Mouse (Mus musculus): ENCODE data around the gene Kdm4a.
A peak's percentile ranks its signal among the peaks of the same experiment; 100 is the strongest.

Kdm4a gene

DNA sequence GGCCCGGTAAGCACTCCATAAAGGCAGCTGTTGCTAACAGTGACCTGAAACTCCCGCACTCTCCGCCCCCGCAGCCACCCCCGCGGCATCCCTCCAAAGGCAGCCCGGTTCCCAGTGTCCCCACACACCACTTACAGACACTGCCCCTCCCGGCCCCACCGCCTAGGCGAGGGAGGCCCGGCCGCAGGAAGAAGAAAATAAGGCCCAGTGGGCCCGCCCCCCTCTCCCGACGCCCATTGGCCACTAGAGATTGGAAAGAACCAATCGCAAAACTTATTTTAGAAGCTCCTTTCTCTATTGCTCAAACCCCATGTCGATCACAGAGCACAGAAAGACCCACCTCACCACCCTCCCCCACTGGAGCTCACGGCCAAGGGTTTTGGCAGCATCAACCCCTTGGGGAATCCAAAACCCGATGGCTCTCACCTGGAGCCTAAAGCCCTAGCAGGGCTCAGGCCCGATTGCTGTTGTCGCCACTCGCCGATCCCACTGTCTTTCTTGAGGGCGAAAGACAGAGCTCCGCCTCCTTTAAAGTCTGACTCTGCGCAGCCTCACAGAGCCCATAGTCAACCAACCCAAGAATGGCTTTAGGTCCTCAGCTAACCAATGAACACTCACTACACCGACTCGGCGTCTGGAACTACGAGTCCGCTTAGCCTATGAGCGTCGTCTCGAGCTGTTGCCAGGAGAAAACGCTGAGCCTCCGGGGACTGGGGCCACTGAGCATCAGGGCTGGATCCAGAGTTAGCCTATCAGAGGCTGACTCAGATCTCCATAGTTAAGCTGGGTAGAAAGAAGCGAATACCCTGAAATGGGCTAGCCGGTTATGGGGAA, at the start of gene Kdm4a:
Gene Kdm4a, minus strand, starts transcription at position 577 of the 834 bp plus-strand sequence.
- DNase-seq (ENCODE audit: low spot score in 2 of 2) = peak; percentile 92 to 97

DNA sequence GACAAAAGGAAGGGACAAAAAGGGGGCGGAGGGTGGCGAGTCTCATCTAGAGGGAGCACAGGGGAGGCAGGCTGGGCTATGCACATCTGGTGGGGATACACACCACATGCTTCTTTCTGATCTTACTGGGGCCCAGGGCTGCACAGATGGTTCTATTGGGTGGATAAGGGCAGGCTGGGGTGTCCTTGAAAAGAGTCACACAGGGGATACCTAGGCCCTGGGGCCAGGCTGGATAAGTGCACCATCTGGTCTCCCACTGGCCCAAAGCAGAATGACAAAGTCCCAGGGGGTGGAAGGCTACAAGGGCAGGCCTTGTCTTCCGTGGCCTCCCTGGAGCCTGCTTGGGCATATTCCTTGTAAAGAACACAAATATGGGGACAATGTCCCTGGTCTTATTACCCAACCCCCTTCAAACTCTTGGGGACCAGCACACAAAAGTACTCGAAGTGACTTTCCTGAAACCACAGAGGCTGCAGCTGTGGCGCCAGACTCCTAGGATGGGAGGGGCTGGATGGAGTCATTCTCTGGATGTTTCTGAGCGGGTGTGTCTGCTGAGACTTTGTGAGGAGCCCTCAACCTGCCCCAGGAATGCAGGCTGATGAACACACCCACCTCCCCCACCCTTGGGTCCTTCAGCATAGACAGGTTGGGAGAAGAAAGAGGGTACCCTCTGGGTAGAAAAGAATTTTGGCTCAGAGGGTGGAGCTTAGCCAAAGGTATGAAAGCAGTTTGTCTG, 49.4 kb upstream of the Kdm4a start:
- no peak for DNase-seq (ENCODE audit: low spot score in 2 of 2)

DNA sequence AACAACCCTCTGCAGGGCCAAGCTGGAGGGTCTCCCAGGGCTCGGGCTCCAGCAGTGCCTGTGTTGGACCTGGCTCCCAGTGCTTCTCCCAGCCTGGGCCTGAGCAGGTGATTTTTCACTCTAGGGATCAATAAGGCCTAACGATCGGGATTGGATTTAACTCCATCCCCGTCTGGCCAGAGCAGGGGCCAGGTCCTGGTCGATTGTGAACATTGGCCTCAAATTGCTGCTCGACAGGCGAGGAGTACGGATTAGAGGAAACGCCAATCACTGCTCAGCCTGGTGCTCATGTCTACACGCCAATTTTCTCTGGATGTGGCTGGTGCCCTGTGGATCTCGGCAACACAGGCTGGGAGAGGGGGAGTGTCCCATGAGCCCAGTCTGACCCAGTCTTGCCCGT, 47.6 kb upstream of the Kdm4a start:
- no peak for DNase-seq (ENCODE audit: low spot score in 2 of 2)

DNA sequence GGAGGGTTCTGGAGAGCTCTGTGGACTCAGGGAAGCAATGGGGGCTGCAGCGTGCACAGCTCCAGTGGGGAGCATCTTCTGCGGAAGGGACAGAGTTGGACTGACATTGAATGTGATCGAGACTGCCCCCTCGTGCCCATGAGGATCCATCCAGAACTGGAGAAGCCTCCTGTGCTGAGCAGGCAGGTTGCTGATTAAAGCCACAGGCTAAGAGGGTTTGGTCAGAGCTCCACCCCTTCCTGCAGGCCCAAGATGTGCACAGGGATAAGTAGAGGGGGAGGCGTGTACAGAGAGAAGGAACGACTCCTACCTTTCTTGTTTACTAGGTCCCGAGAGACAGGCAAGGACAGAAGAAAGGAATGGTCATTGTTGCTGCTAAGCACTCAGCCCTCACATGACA, 41.4 kb upstream of the Kdm4a start:
- no peak for DNase-seq (ENCODE audit: low spot score in 2 of 2)

DNA sequence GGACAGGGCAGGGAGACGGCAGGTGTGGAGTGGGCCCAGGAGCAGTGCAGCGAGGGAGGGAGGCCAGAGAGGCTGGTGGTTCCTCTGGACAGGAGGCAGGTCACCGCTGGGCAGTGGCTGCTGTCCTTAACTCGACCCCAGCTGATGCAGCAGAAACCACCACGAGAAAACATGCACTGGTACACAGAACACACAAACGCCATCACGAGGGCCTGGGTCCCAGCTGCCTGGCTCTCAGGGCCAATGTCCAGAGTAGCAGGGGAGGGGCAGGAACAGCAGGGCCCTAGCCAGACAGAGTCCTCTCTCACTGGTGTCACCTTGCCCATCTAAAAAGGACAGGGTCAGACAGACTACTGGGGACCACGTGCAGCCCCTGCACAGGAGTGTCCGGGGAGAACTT, 40.9 kb upstream of the Kdm4a start:
- no peak for DNase-seq (ENCODE audit: low spot score in 2 of 2)

DNA sequence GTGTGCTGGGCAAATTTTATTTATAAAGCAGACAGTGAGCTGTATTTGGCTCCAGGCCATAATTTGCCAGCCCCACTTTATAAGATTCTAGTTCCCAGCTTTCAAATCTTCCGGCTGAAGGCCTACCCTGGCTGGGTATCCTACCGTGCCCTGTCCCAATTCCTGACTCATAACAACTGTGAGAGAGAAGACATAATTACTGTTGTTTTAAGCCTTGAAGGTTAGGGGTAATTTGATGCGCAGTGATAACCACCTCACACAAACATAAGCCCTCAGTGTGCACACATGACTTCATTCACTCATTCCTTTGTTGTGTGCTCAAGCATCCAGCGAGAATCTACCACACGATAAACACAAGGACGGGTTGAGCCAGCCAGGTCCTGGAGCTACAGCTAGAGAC, 39.6 kb upstream of the Kdm4a start:
- DNase-seq (ENCODE audit: low spot score in 2 of 2) = no peak

DNA sequence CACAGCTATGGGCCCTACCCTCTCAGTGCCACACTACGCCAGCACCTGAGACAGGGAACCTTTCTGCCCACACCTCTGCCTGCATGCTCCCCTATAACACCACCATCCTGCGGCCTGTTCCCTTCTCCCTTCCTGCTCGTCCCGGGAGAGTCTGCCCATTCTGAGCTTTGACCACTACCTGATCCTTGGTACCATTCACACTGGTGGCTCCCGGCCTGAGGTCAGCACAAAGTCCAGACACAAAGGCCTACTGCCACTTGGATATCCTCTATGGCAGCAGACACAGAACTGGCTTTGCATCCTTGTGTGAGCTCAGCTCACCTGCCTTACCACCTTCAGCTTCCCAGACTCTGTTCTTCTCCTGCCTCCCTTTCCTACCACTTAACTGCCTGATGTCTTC, 38.7 kb upstream of the Kdm4a start:
- DNase-seq (ENCODE audit: low spot score in 2 of 2) = no peak

DNA sequence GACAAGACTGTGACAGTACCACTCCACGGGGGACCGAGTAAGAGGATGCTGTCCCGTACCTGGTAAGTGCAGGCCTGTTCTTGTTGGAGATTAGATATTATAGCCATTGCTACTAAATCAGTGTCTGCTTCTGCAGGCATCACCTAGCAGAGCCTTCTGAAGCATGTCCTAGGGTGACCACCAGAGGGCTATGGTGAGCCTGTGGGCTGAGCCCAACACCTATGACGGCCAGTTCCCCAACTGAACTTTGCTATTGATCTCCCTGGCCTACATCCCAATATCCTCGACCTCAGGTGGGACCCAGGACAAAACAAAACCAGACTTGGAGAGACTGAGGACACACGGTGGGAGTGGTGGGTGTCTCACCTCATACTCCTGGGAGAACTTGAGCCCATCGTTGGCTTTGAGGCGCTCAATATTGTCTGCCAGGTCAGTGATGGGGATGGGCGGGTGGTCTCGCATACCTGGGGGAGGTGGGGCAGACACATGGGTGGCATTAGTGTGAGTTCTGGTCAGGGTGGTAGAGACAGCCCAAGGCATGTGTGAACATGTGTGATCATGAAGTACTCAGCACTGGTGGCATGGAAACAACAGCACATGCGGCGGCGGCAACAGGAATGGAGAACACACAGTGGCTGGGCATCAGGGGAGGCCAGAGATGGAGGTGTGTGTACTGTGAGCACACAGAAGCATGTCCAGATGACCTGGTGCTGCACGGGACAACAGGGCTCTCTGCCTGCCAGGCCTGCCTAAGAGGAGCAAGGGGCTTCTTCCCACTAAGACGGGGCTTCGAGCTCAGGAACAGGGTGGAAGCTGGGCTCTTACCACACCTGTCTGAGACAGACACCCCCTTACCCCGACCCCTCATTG, 37.1 kb upstream of the Kdm4a start:
- peak in 1 of 2 experiments; percentile 51 for DNase-seq (ENCODE audit: low spot score in 2 of 2)

DNA sequence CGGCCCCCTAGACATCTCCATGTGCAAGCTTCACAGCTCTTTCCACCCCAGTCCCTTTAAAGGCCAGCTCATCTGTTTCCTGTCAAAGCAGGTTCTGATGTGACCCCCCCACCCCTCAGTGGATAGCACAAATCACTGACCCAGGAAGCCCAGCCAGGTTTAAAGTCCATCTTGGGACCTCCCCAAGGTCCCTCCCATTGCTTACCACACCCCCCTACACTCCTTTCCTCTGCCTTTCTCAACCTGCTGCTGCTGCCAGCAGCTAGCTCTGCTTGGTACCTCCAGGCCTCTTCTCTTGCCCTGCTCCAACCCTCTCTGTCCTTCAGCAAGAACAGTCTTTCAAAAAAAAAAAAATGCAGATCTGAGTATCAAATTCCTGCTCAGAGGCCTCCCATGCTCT, 35.0 kb upstream of the Kdm4a start:
- no peak for DNase-seq (ENCODE audit: low spot score in 2 of 2)

DNA sequence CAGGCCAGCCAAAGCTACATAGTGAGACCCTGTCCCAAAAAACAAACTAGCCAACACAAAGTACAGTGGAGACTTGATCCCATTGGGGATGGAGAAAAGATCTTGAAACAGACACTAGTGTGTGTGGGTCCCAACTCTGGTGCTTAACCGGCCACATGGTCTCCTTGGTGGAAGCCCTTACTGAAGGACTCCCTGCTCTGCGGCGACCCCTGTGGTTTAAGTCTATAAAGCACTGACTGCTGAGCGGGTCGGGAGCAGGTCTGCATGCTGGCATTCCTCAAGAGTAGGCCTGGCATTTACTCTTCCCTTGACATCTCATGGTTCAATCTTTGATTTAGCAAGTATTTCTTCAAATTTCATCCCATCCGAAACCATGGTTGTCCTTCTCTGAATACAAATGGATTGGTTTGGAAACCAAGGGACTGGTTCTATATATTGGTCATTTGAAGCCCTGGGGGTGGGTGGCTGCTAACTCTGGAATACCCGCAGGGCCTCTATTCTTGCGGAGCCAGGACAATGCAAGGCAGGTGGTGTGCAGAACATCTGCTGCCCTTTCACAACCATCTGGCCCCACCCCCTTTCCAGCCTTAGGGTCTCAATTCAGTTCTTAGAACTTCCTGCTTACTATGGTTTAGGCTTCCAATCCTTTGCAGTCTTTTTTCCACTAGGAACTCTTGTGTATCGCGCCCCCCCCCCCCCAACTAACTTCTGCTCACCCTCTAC, 27.2 kb upstream of the Kdm4a start:
- DNase-seq (ENCODE audit: low spot score in 2 of 2) = no peak

DNA sequence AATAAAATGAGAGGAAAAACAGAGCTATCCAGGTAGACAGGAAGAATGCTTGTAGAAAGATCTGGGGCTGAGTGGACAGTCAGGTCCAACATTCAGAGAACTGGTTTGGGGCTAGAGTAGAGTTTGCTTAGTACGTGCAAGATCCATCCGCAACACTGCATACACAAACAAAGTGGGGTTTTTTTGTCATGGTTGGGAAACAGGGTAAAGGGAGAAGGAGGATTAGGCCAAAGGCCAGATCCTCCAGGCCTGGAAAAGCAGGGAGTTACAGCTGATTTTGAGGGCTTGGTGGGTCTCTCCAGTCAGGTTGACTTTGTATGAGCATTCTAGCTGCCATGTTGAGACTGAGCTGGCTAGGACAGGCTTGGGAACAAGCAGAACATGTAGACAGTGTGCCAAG, 26.1 kb upstream of the Kdm4a start:
- no peak for DNase-seq (ENCODE audit: low spot score in 2 of 2)

DNA sequence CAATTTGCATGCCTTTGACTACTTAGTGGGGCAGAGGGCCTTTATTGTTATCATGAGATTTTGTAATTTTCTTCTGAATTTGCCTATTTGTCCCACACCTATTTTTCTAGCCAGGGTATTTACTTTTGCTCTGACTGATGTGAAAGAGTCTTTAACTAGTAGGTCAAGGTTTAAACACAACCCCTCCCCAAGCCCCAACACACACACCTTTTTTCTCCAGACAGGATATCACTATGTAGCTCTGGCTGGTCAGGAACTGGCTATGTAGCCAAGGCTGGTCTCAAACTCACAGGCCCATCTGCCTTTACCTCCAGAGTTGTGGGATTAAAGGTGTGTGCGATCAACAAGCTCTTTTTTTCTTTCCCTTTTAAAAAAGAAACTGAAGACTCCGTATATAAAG, 19.2 kb upstream of the Kdm4a start:
- DNase-seq (ENCODE audit: low spot score in 2 of 2) = no peak

DNA sequence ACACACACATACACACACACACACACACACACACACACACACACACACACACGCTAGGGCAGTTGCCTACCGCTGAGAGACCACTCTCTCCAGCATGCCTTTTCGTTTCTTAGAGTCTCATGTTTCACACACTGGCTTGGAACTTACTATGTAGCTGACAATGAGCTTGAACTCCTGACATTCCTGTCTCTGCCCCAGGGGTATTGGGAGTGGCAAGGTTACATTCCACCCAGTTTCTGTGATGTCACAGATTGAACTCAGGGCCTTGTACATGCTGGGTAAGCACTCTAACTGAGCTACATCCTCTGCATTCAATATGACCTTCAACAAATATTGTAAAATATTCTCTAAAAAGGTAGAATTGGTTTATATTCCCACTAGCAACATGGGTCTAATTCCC, 18.8 kb upstream of the Kdm4a start:
- no peak for DNase-seq (ENCODE audit: low spot score in 2 of 2)

DNA sequence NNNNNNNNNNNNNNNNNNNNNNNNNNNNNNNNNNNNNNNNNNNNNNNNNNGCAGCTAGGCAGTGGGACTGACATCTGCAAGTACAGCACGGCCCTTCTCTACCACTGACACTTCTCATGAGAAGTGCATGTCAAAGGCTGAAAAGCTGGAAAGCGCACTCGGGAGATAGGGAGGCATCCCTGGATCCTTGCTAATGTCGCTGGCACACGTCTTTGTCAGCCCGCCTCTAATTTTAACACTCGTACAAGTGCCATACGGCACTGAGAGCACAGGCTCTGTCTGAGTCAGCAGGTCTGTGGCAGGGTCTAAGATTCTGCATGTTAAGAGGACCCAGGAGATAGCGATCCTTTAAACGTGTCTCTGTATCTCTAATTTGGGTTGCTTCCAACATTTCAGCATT, 16.3 kb upstream of the Kdm4a start:
- no peak for DNase-seq (ENCODE audit: low spot score in 2 of 2)

DNA sequence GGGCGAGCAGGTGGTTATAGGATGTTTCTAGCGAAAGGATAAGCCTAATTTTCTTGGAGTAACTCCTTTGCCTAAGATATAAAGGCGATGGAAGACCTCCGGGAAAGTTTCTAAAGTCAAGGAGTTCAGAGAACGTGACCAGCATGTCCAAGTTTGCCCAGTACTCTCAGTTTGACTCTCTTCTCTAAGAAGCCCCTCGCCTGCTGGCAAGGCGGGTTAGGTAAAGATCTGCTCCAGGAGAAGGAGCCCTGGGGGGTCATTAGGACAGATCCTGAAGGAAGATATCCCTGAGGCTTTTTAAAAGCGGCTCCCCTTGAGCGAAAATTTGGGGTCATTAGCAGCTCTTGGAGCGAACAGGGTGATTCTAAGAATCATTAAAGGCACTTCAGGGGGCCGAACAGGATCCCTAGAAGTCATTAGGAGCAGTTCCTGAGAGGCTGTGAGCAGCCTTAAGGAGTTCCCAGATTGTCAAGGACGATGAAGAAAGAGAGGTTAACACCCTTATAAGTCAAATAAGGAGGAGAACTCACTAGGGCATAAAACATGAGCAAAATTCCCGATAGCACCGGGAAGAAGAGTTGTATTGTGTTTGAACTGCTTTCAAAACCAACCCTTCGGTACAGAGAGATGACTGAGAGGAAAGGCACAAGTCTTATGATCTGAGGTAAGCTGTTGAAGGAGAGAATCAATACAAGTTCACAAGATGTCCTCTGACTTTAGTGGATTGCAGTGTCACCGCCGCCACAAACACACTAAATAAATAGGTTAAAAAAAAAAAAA, 648 bp upstream of the Kdm4a start:
- no peak for DNase-seq (ENCODE audit: low spot score in 2 of 2)

DNA sequence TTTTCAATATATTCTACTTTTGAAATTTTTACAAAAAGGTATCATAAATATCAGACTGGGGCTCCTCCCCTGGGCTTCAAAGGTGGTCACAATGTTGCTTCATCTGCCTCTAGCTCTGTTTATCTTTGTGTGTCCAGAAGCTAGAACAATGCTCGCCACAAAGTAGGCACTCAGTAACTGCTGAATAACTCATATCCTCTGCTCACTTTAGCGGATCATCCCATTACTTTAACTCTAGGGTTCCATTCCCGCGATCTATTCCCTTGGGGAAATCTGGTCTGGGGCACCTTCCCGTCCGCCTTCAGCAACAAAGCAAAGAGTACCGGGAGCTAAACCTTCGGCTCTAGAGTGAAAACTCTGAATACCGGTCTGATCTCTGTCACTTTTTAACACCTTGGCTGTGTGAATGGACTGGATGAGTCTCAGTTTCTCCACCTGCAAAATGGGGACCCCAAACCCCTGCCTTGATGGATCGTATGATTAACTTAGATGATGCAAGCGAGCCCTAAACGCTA, 834 bp downstream of the Kdm4a start:
- no peak for DNase-seq (ENCODE audit: low spot score in 2 of 2)

DNA sequence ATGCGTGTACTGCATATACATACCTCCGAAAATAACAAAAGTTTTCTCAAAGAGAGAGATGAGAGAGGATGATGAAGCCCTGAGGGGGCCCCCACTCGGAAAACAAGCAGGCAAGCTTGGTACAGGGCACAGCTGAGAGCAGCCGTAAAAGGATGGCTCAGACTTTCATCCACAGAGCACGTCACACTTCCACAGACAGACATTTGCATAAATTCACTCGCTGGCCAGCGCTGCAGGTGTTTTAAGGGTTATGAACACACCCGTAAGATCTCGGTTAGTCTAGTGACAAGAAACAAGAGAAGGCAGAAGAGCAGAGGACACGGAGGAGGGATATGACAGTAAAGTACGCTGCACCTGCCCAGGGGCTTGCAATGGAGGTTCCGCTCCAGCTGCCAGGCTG, 7.4 kb downstream of the Kdm4a start:
- DNase-seq (ENCODE audit: low spot score in 2 of 2) = no peak

DNA sequence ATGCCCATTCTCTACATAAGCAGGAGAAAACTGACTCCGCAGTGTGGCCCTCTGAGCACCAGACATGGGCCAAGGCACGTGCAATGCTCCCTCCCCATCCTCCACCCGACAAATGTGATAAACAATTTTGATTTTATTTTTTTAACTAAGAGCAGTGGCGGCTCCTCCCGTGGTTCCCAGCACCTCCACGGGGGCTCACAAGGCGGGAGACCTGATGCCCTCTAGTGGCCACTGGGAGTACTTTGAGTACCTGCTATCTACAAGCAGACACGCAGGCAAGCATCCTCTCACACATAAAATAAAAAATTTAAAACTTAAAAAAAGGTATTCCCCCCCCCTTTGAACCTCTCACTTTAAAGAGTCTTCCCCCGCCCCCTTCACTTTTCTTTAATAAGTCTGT, 8.8 kb downstream of the Kdm4a start:
- DNase-seq (ENCODE audit: low spot score in 2 of 2) = no peak

DNA sequence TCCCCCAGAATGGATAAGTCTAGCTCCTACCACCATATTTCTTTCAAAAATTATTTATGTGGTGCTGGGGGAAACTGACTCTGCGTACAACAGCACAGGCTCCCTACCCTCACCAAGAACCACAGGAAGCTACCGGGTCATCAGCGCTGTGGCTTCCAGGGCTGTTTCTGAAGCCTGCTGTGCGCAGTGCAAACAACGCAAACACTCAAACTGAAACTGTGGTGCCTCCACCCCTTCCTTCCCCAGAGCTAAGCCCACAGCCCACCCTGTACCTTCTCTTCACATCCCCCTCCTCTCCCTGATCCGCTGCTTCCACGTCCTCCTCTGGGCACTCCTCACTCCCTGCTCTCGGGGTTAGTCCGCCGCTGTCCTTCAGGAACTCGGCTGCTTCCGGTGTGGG, 17.7 kb downstream of the Kdm4a start:
- no peak for DNase-seq (ENCODE audit: low spot score in 2 of 2)

DNA sequence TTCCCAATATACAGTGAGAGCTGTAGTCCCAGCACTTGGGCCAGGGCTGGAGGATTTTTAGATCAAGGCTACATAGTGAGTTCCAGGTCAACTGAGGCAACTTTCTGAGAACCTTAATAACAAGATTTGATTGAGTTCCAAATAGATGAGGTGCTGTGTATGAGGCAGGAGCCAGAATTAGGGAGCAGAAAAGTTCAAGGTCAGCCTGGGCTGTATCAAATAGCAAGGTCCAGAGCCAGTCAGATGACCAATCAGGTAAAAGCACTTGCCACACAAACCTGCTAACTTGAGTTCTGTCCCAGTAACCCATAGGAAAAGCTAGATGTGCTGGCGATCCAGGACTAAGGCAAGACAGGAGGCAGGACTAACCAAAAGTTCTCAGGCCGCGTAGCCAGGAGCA, 22.2 kb downstream of the Kdm4a start:
- DNase-seq (ENCODE audit: low spot score in 2 of 2) = no peak

DNA sequence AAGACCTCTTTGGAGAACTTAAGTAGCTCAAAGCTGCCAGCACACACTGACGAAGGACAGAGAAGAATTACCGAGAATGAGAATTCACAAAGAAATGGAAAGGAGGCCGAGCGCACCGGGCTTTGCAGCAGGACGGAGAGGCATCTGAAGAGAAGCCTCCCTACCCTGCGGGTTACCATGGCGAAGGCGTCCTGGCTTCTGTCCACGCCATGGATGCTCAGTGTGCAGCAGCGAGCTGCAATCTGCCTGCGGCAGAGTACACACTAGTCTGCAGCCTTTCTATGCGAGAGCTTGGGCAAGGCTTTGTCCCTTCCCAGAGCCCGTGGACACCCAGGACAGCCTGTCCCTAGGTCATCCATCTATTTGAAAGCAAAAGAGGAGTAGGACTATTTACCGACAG, 23.3 kb downstream of the Kdm4a start:
- no peak for DNase-seq (ENCODE audit: low spot score in 2 of 2)
